Mouse (Mus musculus) spleen, postnatal 4 days (tissue): ENCODE data around the gene Gtf2a2.
"Not testable (repeated sequence)": the region's sequence is repeated elsewhere in the genome, so short reads cannot be mapped to it uniquely, and the experiment has no call there.

Experiments used
- DNase-seq, 2 experiments: peaks; one replicate each; pipeline ENCODE4 v3.0.0; 2022; ENCODE audit warnings: low spot score in 2 of 2

Gene Gtf2a2

GRCm38 (mm10) chr9:70018879-70019278, 6.5 kb downstream of the Gtf2a2 start:
- DNase-seq = no peak

- no peak for DNase-seq
Measured at GRCm38 (mm10) chr9:70021610-70022009, 9.3 kb downstream of the Gtf2a2 start.

- no peak for DNase-seq
Measured at GRCm38 (mm10) chr9:70022083-70022482, 9.7 kb downstream of the Gtf2a2 start.

- not testable (repeated sequence) for DNase-seq
Measured at GRCm38 (mm10) chr9:70023615-70024014, 11.3 kb downstream of the Gtf2a2 start.

- DNase-seq = no peak
Measured at GRCm38 (mm10) chr9:70024648-70025047, 12.3 kb downstream of the Gtf2a2 start.

- no peak for DNase-seq
Measured at GRCm38 (mm10) chr9:70025365-70026012, 13.1 kb downstream of the Gtf2a2 start.

GRCm38 (mm10) chr9:70032167-70032566, 19.8 kb downstream of the Gtf2a2 start:
- no peak for DNase-seq

GRCm38 (mm10) chr9:70033056-70033455, 20.7 kb downstream of the Gtf2a2 start:
- DNase-seq = no peak

- DNase-seq = no peak
Measured at GRCm38 (mm10) chr9:70034702-70035101, 22.4 kb downstream of the Gtf2a2 start.

- DNase-seq = no peak
Measured at GRCm38 (mm10) chr9:70036646-70037045, 24.3 kb downstream of the Gtf2a2 start.

- no peak for DNase-seq
Measured at GRCm38 (mm10) chr9:70037988-70038387, 25.6 kb downstream of the Gtf2a2 start, which contains the start of gene Gcnt3. Gene Gcnt3, minus strand, starts transcription at chr9:70038088.

GRCm38 (mm10) chr9:70039597-70040385, 27.4 kb downstream of the Gtf2a2 start:
- DNase-seq = no peak

GRCm38 (mm10) chr9:70040570-70040969, 28.2 kb downstream of the Gtf2a2 start:
- no peak for DNase-seq

GRCm38 (mm10) chr9:70042137-70042536, 29.8 kb downstream of the Gtf2a2 start:
- DNase-seq = no peak

GRCm38 (mm10) chr9:70042935-70043334, 30.6 kb downstream of the Gtf2a2 start:
- no peak for DNase-seq

GRCm38 (mm10) chr9:70044865-70045264, 32.5 kb downstream of the Gtf2a2 start:
- DNase-seq = no peak

- no peak for DNase-seq
Measured at GRCm38 (mm10) chr9:70046255-70046654, 33.9 kb downstream of the Gtf2a2 start.

GRCm38 (mm10) chr9:70047839-70048238, 35.5 kb downstream of the Gtf2a2 start:
- no peak for DNase-seq

GRCm38 (mm10) chr9:70048280-70048679, 35.9 kb downstream of the Gtf2a2 start:
- no peak for DNase-seq

- DNase-seq = no peak
Measured at GRCm38 (mm10) chr9:70048751-70049415, 36.5 kb downstream of the Gtf2a2 start.

- DNase-seq = no peak
Measured at GRCm38 (mm10) chr9:70049416-70049783, 37.0 kb downstream of the Gtf2a2 start.

- no peak for DNase-seq
Measured at GRCm38 (mm10) chr9:70049839-70050238, 37.5 kb downstream of the Gtf2a2 start.

- no peak for DNase-seq
Measured at GRCm38 (mm10) chr9:70052730-70053129, 40.4 kb downstream of the Gtf2a2 start.
